Mouse (Mus musculus) myocyte (in vitro differentiated cells): ENCODE measurements around the gene Ubap2. TPM values are rescaled to one million over a fixed set of nuclear protein-coding genes. Genes with fewer than 3 reads are reported as not detected.

Experiments used
- H3K27me3 ChIP-seq: one replicate; pipeline ENCODE4 v1.6.1; 2011; ENCODE audit not compliant: control insufficient read depth, insufficient read depth, insufficient read length
- H3K36me3 ChIP-seq: one replicate; pipeline ENCODE4 v1.6.1; 2011; ENCODE audit not compliant: control insufficient read depth, insufficient read depth
- H3K4me2 ChIP-seq: one replicate; pipeline ENCODE4 v1.6.1; 2011; ENCODE audit warnings: low read depth, control low read depth
- H3K4me3 ChIP-seq: one replicate; pipeline ENCODE4 v1.5.1; 2011; ENCODE audit warnings: mild to moderate bottlenecking, control low read depth, moderate library complexity
- H3K79me2 ChIP-seq: one replicate; pipeline ENCODE4 v1.6.1; 2011; ENCODE audit not compliant: control insufficient read depth, insufficient read depth
- H3ac ChIP-seq: one replicate; pipeline ENCODE4 v1.6.1; 2011; ENCODE audit not compliant: control insufficient read depth, insufficient read length
- CEBPB ChIP-seq: IDR thresholded peaks from 2 replicates; pipeline ENCODE4 v1.6.1; 2011; ENCODE audit warnings: mild to moderate bottlenecking, moderate library complexity; ENCODE audit not compliant: poor library complexity, insufficient read depth, severe bottlenecking
- E2F4 ChIP-seq: IDR thresholded peaks from one replicate; pipeline ENCODE4 v1.6.1; 2011; ENCODE audit warnings: mild to moderate bottlenecking, control low read depth, moderate library complexity; ENCODE audit not compliant: insufficient read depth
- MAX ChIP-seq: IDR thresholded peaks from one replicate; pipeline ENCODE4 v1.6.1; 2011; ENCODE audit warnings: low read depth, mild to moderate bottlenecking, control low read depth
- MYOD1 ChIP-seq, 3 experiments: IDR thresholded peaks; one replicate each; pipeline ENCODE4 v1.6.1; 2011; ENCODE audit warnings: control low read depth in 2 of 3, low read depth in 2 of 3, mild to moderate bottlenecking in 2 of 3, moderate library complexity in 1 of 3; ENCODE audit not compliant: insufficient read length in 2 of 3, control insufficient read depth in 1 of 3
- MYOG ChIP-seq, 3 experiments: IDR thresholded peaks; one replicate each; pipeline ENCODE4 v1.6.1; 2011; ENCODE audit warnings: control low read depth in 2 of 3, low read depth in 2 of 3, mild to moderate bottlenecking in 2 of 3; ENCODE audit not compliant: insufficient read length in 2 of 3, control insufficient read depth in 1 of 3, insufficient read depth in 1 of 3
- POLR2A ChIP-seq: IDR thresholded peaks from one replicate; pipeline ENCODE4 v1.6.1; 2011; ENCODE audit warnings: low read depth, mild to moderate bottlenecking, control low read depth, moderate library complexity; ENCODE audit not compliant: insufficient read length
- POLR2AphosphoS2 ChIP-seq: IDR thresholded peaks from one replicate; pipeline ENCODE4 v1.6.1; 2011; ENCODE audit warnings: low read depth, control low read depth; ENCODE audit not compliant: insufficient read length
- REST ChIP-seq: IDR thresholded peaks from one replicate; pipeline ENCODE4 v1.6.1; 2011; ENCODE audit warnings: mild to moderate bottlenecking, control low read depth, moderate library complexity; ENCODE audit not compliant: insufficient read depth, insufficient read length
- SRF ChIP-seq: IDR thresholded peaks from one replicate; pipeline ENCODE4 v1.6.1; 2011; ENCODE audit warnings: low read depth; ENCODE audit not compliant: control insufficient read depth, insufficient read length
- TCF12 ChIP-seq: IDR thresholded peaks from one replicate; pipeline ENCODE4 v1.6.1; 2011; ENCODE audit warnings: mild to moderate bottlenecking, control low read depth; ENCODE audit not compliant: poor library complexity, insufficient read depth, severe bottlenecking
- TCF3 ChIP-seq: IDR thresholded peaks from one replicate; pipeline ENCODE4 v1.6.1; 2011; ENCODE audit warnings: low read depth, control low read depth; ENCODE audit not compliant: insufficient read length
- USF1 ChIP-seq: IDR thresholded peaks from one replicate; pipeline ENCODE4 v1.6.1; 2011; ENCODE audit warnings: low read depth, mild to moderate bottlenecking, control low read depth, moderate library complexity
- polyA plus RNA-seq: library from polyadenylated mRNA; unstranded; fragments of >200 nt; fragmentation: generic; extraction: Trizol; gene quantifications from one replicate; pipeline ENCODE4 v1.2.1, GENCODE M21; 2012; ENCODE audit warnings: missing spikeins

Gene Ubap2
- polyA plus RNA-seq: 71.5 TPM

DNA sequence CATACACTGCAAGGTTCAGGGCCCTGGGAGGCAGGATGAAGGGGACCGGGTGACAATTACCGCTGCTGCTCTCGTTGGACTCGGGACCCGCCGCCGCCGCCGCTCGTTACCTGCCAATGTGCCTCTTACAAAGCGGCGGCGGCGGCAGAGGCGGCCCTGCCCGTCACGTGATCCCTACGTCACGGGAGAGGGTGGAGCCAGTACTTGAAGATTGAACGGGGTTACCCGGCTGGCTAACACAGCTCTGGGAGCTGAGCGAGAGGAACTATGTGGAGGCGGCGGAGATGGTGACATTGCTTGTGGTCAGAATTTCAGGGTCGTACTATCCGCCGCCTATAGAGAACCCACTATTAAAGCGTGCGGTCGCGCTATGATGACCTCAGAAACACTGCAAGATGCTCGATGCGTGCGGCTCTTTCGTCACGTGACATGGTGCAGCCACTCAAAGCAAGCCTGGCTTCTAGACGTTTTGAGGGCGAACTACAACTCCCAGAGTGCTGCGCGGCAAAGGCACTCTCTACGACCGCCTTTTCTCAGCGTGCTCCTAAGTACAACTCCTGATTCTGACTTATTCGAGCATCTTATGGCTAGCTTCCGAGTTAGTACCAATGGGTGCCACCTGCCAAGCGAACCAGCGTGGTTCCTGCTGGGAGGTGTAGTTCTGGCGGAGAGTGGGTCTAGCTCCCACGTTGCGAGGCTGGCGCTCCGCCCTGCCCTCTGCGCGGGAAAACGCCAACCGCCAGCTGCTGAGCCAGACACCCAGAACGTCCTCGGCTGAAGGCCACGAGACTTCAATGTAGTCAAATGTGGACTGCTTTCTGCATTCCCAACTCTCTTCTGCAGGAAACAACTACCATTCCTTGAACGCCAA is at the start of gene Ubap2:
Gene Ubap2, minus strand, starts transcription at position 165 of the 871 bp plus-strand sequence.
- Histone ChIP-seq H3K36me3 (no peaks in the 10 kb centered on the region), H3ac (peak within 1 kb of the TSS; percentile 57)
- TF ChIP-seq MYOG (IDR thresholded peaks at IDR 0.05; ENCODE audit: control insufficient read depth in 1 of 3, insufficient read depth in 1 of 3, insufficient read length in 2 of 3, low read depth in 2 of 3) (peak in 2 of 3 experiments; percentile 43 to 47), TCF3 (no peak), TCF12 (no peak), USF1 (peak; percentile 93), POLR2AphosphoS2 (peak; percentile 88), MYOD1 (IDR thresholded peaks at IDR 0.05; ENCODE audit: control insufficient read depth in 1 of 3, insufficient read length in 2 of 3, low read depth in 2 of 3) (peak in 2 of 3 experiments; percentile 61 to 71), E2F4 (peak; percentile 72), CEBPB (no peak), POLR2A (peak; percentile 87), REST (no peak), SRF (peak; percentile 77), MAX (no peak)

DNA sequence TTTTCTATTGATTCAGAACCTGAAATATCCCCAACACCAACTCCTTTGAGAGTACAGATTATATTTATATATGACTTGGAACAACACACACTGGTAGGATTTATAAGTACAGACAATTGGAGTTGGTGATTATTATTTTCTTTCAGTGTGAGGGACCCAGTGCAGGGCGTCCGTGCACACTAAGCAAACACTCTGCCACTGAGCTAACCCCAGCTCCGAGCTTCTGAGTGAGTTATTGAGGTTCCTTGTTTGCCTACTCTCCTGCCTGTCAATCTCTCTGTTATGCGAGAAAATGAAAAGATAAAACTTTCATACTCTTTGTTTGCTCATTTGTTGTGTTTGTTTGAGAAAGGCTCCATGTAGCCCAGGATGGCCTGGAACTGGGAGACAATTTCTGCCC is 46.0 kb upstream of the Ubap2 start:
- no peaks in the 10 kb centered on the region for H3K27me3 ChIP-seq
- H3K36me3 ChIP-seq: no peaks in the 10 kb centered on the region
- H3K4me3 ChIP-seq: no peak overlapping the region
- no peaks in the 10 kb centered on the region for H3K79me2 ChIP-seq
- H3K4me2 ChIP-seq: no peak overlapping the region
- no peak for TF ChIP-seq USF1
- no peak overlapping the region for H3ac ChIP-seq

More for the DNA sequence above, at the start of gene Ubap2:
- Histone ChIP-seq H3K79me2 (peaks cover 47% of the 10 kb centered on the region), H3K27me3 (no peaks in the 10 kb centered on the region), H3K4me2 (peak within 1 kb of the TSS; percentile 93), H3K4me3 (peak within 1 kb of the TSS; percentile 98)

GRCm38 (mm10) chr4:41318267-41318666 is 43.3 kb upstream of the Ubap2 start:
- H3K4me3 ChIP-seq: no peak overlapping the region
- TF ChIP-seq REST (no peak), POLR2AphosphoS2 (no peak), SRF (no peak), E2F4 (no peak), MYOD1 (IDR thresholded peaks at IDR 0.05; ENCODE audit: control insufficient read depth in 1 of 3, insufficient read length in 2 of 3, low read depth in 2 of 3) (peak in 2 of 3 experiments; percentile 26 to 69), MYOG (IDR thresholded peaks at IDR 0.05; ENCODE audit: control insufficient read depth in 1 of 3, insufficient read depth in 1 of 3, insufficient read length in 2 of 3, low read depth in 2 of 3) (peak in 1 of 3 experiments; percentile 59), CEBPB (no peak), TCF12 (no peak), POLR2A (no peak)
- peaks cover 9% of the 10 kb centered on the region for H3K79me2 ChIP-seq
- no peak overlapping the region for H3ac ChIP-seq
- H3K27me3 ChIP-seq: no peaks in the 10 kb centered on the region
- H3K4me2 ChIP-seq: no peak overlapping the region
- no peaks in the 10 kb centered on the region for H3K36me3 ChIP-seq

GRCm38 (mm10) chr4:41315173-41315572 is 40.2 kb upstream of the Ubap2 start:
- TF ChIP-seq MYOD1 (IDR thresholded peaks at IDR 0.05; ENCODE audit: control insufficient read depth in 1 of 3, insufficient read length in 2 of 3, low read depth in 2 of 3) (no peak), CEBPB (no peak), USF1 (no peak), TCF3 (no peak), SRF (no peak), REST (no peak), MAX (no peak), TCF12 (no peak), E2F4 (no peak), POLR2AphosphoS2 (no peak), MYOG (IDR thresholded peaks at IDR 0.05; ENCODE audit: control insufficient read depth in 1 of 3, insufficient read depth in 1 of 3, insufficient read length in 2 of 3, low read depth in 2 of 3) (no peak), POLR2A (no peak)

More at GRCm38 (mm10) chr4:41315173-41315572, 40.2 kb upstream of the Ubap2 start:
- Histone ChIP-seq H3K4me3 (peak overlapping the region; percentile 93), H3K4me2 (peak overlapping the region; percentile 87), H3K27me3 (no peaks in the 10 kb centered on the region), H3ac (peak overlapping the region; percentile 61), H3K36me3 (peaks cover 23% of the 10 kb centered on the region), H3K79me2 (peaks cover 40% of the 10 kb centered on the region)
